Mouse (Mus musculus) liver, embryonic 12.5 days (tissue): Measurements from ENCODE around the gene Slc25a5. TPM values are rescaled to one million over a fixed set of nuclear protein-coding genes. Genes with fewer than 3 reads are reported as not detected.

Experiments
- ATAC-seq: fragments of 200-750 bp; cut with Nextera tagmentation; 2 replicates; pipeline ENCODE4 v1.8.0; 2017; ENCODE audit warnings: moderate number of reproducible peaks, mild to moderate bottlenecking, moderate library complexity
- H3K27ac ChIP-seq: fragments of 300-500 bp; sonication (generic); 2 replicates; pipeline ENCODE4 v1.5.1; 2016; ENCODE audit warnings: mild to moderate bottlenecking
- H3K27me3 ChIP-seq: fragments of 300-500 bp; sonication (generic); replicated peaks from 2 replicates; pipeline ENCODE4 v1.6.1; 2016; ENCODE audit warnings: mild to moderate bottlenecking, moderate library complexity
- H3K36me3 ChIP-seq: fragments of 300-500 bp; sonication (generic); 2 replicates; pipeline ENCODE4 v1.6.1; 2016; ENCODE audit warnings: mild to moderate bottlenecking, moderate library complexity
- H3K4me1 ChIP-seq: fragments of 300-500 bp; sonication (generic); 2 replicates; pipeline ENCODE4 v1.6.1; 2016
- H3K4me2 ChIP-seq: fragments of 300-500 bp; sonication (generic); 2 replicates; pipeline ENCODE4 v1.6.1; 2016; ENCODE audit warnings: mild to moderate bottlenecking, moderate library complexity
- H3K4me3 ChIP-seq: fragments of 300-500 bp; sonication (generic); 2 replicates; pipeline ENCODE4 v1.5.1; 2016; ENCODE audit warnings: mild to moderate bottlenecking, moderate library complexity
- H3K9ac ChIP-seq: fragments of 300-500 bp; sonication (generic); 2 replicates; pipeline ENCODE4 v1.6.1; 2016; ENCODE audit warnings: mild to moderate bottlenecking, moderate library complexity
- H3K9me3 ChIP-seq: fragments of 300-500 bp; sonication (generic); replicated peaks from 2 replicates; pipeline ENCODE4 v1.6.1; 2016; ENCODE audit warnings: mild to moderate bottlenecking, moderate library complexity
- WGBS: fragments of 180-500 bp; shearing (Covaris S2); methylation state at CpG from one replicate; pipeline ENCODE4 v1.1.7; 2016; ENCODE audit not compliant: insufficient replicate concordance; 5-methylcytosine and 5-hydroxymethylcytosine counted together
- polyA plus RNA-seq: library from polyadenylated mRNA; unstranded; fragments of >200 nt; fragmentation: Nextera tagmentation; extraction: Ambion mirVana; gene quantifications from 2 replicates; pipeline ENCODE4 v1.2.1, GENCODE M21; 2016

Gene Slc25a5
- polyA plus RNA-seq, 1 experiment from 2014 or later: 655 TPM

GRCm38 (mm10) chrX:36805466-36806235 is 10.2 kb downstream of the Slc25a5 start:
- H3K9ac ChIP-seq: no peak overlapping the region
- H3K36me3 ChIP-seq: no peaks in the 10 kb centered on the region
- no peaks in the 10 kb centered on the region for H3K9me3 ChIP-seq
- H3K4me2 ChIP-seq: no peak overlapping the region
- no peak overlapping the region for H3K27ac ChIP-seq
- no peaks in the 10 kb centered on the region for H3K27me3 ChIP-seq
- 64% methylated on average over 5 of the region's 5 CpGs for WGBS
- H3K4me1 ChIP-seq: peaks cover 13% of the 10 kb centered on the region
- no peak overlapping the region for H3K4me3 ChIP-seq
- ATAC-seq: no peak

GRCm38 (mm10) chrX:36807360-36808317 is 12.2 kb downstream of the Slc25a5 start:
- H3K27me3 ChIP-seq: no peaks in the 10 kb centered on the region
- H3K4me1 ChIP-seq: peaks cover 13% of the 10 kb centered on the region
- peak overlapping the region; percentile 57 for H3K4me3 ChIP-seq
- 10% methylated on average over 34 of the region's 45 CpGs for WGBS
- peak; percentile 93 for ATAC-seq
- no peaks in the 10 kb centered on the region for H3K36me3 ChIP-seq
- no peaks in the 10 kb centered on the region for H3K9me3 ChIP-seq
- H3K4me2 ChIP-seq: peak overlapping the region; percentile 64
- peak overlapping the region; percentile 89 for H3K27ac ChIP-seq
- peak overlapping the region; percentile 44 for H3K9ac ChIP-seq

- peak overlapping the region; percentile 89; the same call in 1 of the 2 replicates for H3K27ac ChIP-seq
- peak overlapping the region; percentile 64 for H3K4me2 ChIP-seq
- H3K27me3 ChIP-seq: no peaks in the 10 kb centered on the region
- H3K9ac ChIP-seq: 0 out of 2 replicates have a peak overlapping the region, but pooled peaks have one; percentile 17
- H3K4me1 ChIP-seq: peaks cover 13% of the 10 kb centered on the region
- H3K36me3 ChIP-seq: no peaks in the 10 kb centered on the region
- peak; percentile 6; the same call in 1 of the 2 replicates for ATAC-seq
- no peaks in the 10 kb centered on the region for H3K9me3 ChIP-seq
- 49% methylated on average over 6 of the region's 6 CpGs for WGBS
- H3K4me3 ChIP-seq: peak overlapping the region; percentile 57
Observed at GRCm38 (mm10) chrX:36808318-36808683, 12.8 kb downstream of the Slc25a5 start.

GRCm38 (mm10) chrX:36811377-36811776 is 15.9 kb downstream of the Slc25a5 start:
- H3K4me3 ChIP-seq: no peak overlapping the region
- no peak overlapping the region for H3K27ac ChIP-seq
- ATAC-seq: no peak
- no peak overlapping the region for H3K9ac ChIP-seq
- peaks cover 16% of the 10 kb centered on the region for H3K4me1 ChIP-seq
- H3K27me3 ChIP-seq: no peaks in the 10 kb centered on the region
- no peaks in the 10 kb centered on the region for H3K36me3 ChIP-seq
- no peak overlapping the region for H3K4me2 ChIP-seq
- no peaks in the 10 kb centered on the region for H3K9me3 ChIP-seq
- 31% methylated on average over 5 of the region's 5 CpGs for WGBS

- Histone ChIP-seq H3K36me3 (no peaks in the 10 kb centered on the region), H3K4me2 (no peak overlapping the region), H3K4me1 (peaks cover 12% of the 10 kb centered on the region), H3K4me3 (no peak overlapping the region), H3K27ac (no peak overlapping the region), H3K9ac (no peak overlapping the region), H3K27me3 (no peaks in the 10 kb centered on the region), H3K9me3 (no peaks in the 10 kb centered on the region)
- ATAC-seq: no peak
- 71% methylated on average over 8 of the region's 8 CpGs for WGBS
Observed at GRCm38 (mm10) chrX:36814161-36814836, 18.8 kb downstream of the Slc25a5 start.

- H3K9ac ChIP-seq: no peak overlapping the region
- no peaks in the 10 kb centered on the region for H3K27me3 ChIP-seq
- no peak overlapping the region for H3K4me3 ChIP-seq
- WGBS: 67% methylated on average over 4 of the region's 4 CpGs
- H3K4me2 ChIP-seq: no peak overlapping the region
- no peaks in the 10 kb centered on the region for H3K9me3 ChIP-seq
- H3K27ac ChIP-seq: no peak overlapping the region
- no peak for ATAC-seq
- H3K36me3 ChIP-seq: no peaks in the 10 kb centered on the region
- H3K4me1 ChIP-seq: peaks cover 12% of the 10 kb centered on the region
Observed at GRCm38 (mm10) chrX:36815022-36815421, 19.6 kb downstream of the Slc25a5 start.

GRCm38 (mm10) chrX:36815439-36815838 is 20.0 kb downstream of the Slc25a5 start:
- no peak overlapping the region for H3K9ac ChIP-seq
- no peaks in the 10 kb centered on the region for H3K9me3 ChIP-seq
- peaks cover 12% of the 10 kb centered on the region for H3K4me1 ChIP-seq
- ATAC-seq: no peak
- H3K27me3 ChIP-seq: no peaks in the 10 kb centered on the region
- 68% methylated on average over 3 of the region's 4 CpGs for WGBS
- no peaks in the 10 kb centered on the region for H3K36me3 ChIP-seq
- H3K27ac ChIP-seq: no peak overlapping the region
- no peak overlapping the region for H3K4me3 ChIP-seq
- H3K4me2 ChIP-seq: no peak overlapping the region

- no peak for ATAC-seq
- H3K36me3 ChIP-seq: no peaks in the 10 kb centered on the region
- 0 out of 2 replicates have a peak overlapping the region, but pooled peaks have one; percentile 66 for H3K27ac ChIP-seq
- WGBS: 50% methylated on average over 8 of the region's 8 CpGs
- H3K4me2 ChIP-seq: peak overlapping the region; percentile 66
- H3K27me3 ChIP-seq: no peaks in the 10 kb centered on the region
- H3K9ac ChIP-seq: no peak overlapping the region
- H3K4me3 ChIP-seq: peak overlapping the region; percentile 32
- H3K4me1 ChIP-seq: peaks cover 12% of the 10 kb centered on the region
- H3K9me3 ChIP-seq: no peaks in the 10 kb centered on the region
Observed at GRCm38 (mm10) chrX:36816368-36816899, 21.0 kb downstream of the Slc25a5 start.

GRCm38 (mm10) chrX:36816953-36817441 is 21.5 kb downstream of the Slc25a5 start:
- Histone ChIP-seq H3K4me2 (peak overlapping the region; percentile 66), H3K27ac (peak overlapping the region; percentile 66), H3K4me3 (peak overlapping the region; percentile 32), H3K9ac (peak overlapping the region; percentile 48), H3K4me1 (peaks cover 12% of the 10 kb centered on the region), H3K27me3 (no peaks in the 10 kb centered on the region), H3K9me3 (no peaks in the 10 kb centered on the region), H3K36me3 (no peaks in the 10 kb centered on the region)
- WGBS: 8% methylated on average over 9 of the region's 10 CpGs
- ATAC-seq: peak; percentile 73

- H3K4me3 ChIP-seq: no peak overlapping the region
- no peak overlapping the region for H3K4me2 ChIP-seq
- 59% methylated on average over 4 of the region's 4 CpGs for WGBS
- H3K9me3 ChIP-seq: no peaks in the 10 kb centered on the region
- no peaks in the 10 kb centered on the region for H3K36me3 ChIP-seq
- H3K27me3 ChIP-seq: no peaks in the 10 kb centered on the region
- no peak overlapping the region for H3K27ac ChIP-seq
- no peak overlapping the region for H3K9ac ChIP-seq
- peaks cover 12% of the 10 kb centered on the region for H3K4me1 ChIP-seq
- ATAC-seq: no peak
Observed at GRCm38 (mm10) chrX:36819575-36819974, 24.1 kb downstream of the Slc25a5 start.

- ATAC-seq: 0 out of 2 replicates have a peak, but pooled peaks have one; percentile 34
- WGBS: 23% methylated on average over 4 of the region's 4 CpGs
- no peaks in the 10 kb centered on the region for H3K27me3 ChIP-seq
Observed at GRCm38 (mm10) chrX:36820201-36820600, 24.8 kb downstream of the Slc25a5 start.

More at GRCm38 (mm10) chrX:36820201-36820600, 24.8 kb downstream of the Slc25a5 start:
- Histone ChIP-seq H3K27ac (no peak overlapping the region), H3K4me1 (peaks cover 12% of the 10 kb centered on the region), H3K4me3 (no peak overlapping the region), H3K9ac (no peak overlapping the region), H3K36me3 (no peaks in the 10 kb centered on the region), H3K9me3 (no peaks in the 10 kb centered on the region), H3K4me2 (no peak overlapping the region)
